In genomic region chr15:6238133-6238532, GRCm38 (mm10) we compare ENCODE assay signal across 8 mouse cellular contexts.
DNase-seq lines count a peak whose midpoint lies in the region; ATAC-seq and TF ChIP-seq lines count a peak whose summit lies in the region.

No protein-coding gene starts in this region.

- DNase-seq in ES-E14 (ENCODE audit: low read depth, low spot score), result peak; percentile 72
- peak; percentile 29 for DNase-seq in c-Kit-positive CD71-positive TER-119-negative erythroid progenitor cells, embryonic 14.5 days (ENCODE audit: low read depth)
- peak; percentile 89 for DNase-seq in hindbrain, embryonic 14.5 days (ENCODE audit: low spot score)
- peak; percentile 75 to 76 for DNase-seq in layer of hippocampus, postnatal 36 days
- peak; percentile 82 to 89 for DNase-seq in right cerebral cortex, postnatal 10 days (ENCODE audit: low spot score in 2 of 2)
- peak; percentile 86 for DNase-seq in urinary bladder, postnatal 14 days (ENCODE audit: low spot score)

- no peaks in the 10 kb centered on the region for H3K9me3 ChIP-seq in ES-E14 (ENCODE audit: control insufficient read depth, insufficient read depth, low read depth, low read length)
- no peaks in the 10 kb centered on the region for H3K9me3 ChIP-seq in forebrain, embryonic 16.5 days (ENCODE audit: control insufficient read depth, low read length)
- H3K9me3 ChIP-seq in hindbrain, embryonic 14.5 days (ENCODE audit: control insufficient read depth, low read length), result no peaks in the 10 kb centered on the region

- in situ Hi-C loops in ES-E14 (cut with MboI; ENCODE audit: low sequenced_read_pairs in 2 of 2, unreplicated experiment in 2 of 2), result no loop called here

- no peaks in the 10 kb centered on the region for H3K36me3 ChIP-seq in ES-E14 (ENCODE audit: control insufficient read depth, insufficient read depth, low read length, poor library complexity, severe bottlenecking)
- no peaks in the 10 kb centered on the region for H3K36me3 ChIP-seq in forebrain, embryonic 16.5 days (ENCODE audit: control insufficient read depth, insufficient read depth)
- H3K36me3 ChIP-seq in hindbrain, embryonic 14.5 days (replicated peaks; ENCODE audit: control insufficient read depth, insufficient read depth), result no peaks in the 10 kb centered on the region

- H3K27me3 ChIP-seq in forebrain, embryonic 16.5 days (replicated peaks; ENCODE audit: control insufficient read depth, insufficient read depth, low read length), result no peaks in the 10 kb centered on the region
- no peaks in the 10 kb centered on the region for H3K27me3 ChIP-seq in hindbrain, embryonic 14.5 days (ENCODE audit: control insufficient read depth, insufficient read depth, low read length)

- WGBS in forebrain, embryonic 16.5 days, result 5% methylated on average over 6 of the region's 6 CpGs
- WGBS in hindbrain, embryonic 14.5 days, result 9% methylated on average over 6 of the region's 6 CpGs

- no peak overlapping the region for H3K4me3 ChIP-seq in ES-E14 (ENCODE audit: insufficient read depth in 1 of 2, low read depth in 1 of 2, low read length in 2 of 2, poor library complexity in 1 of 2, severe bottlenecking in 1 of 2)
- no peak overlapping the region for H3K4me3 ChIP-seq in forebrain, embryonic 16.5 days (replicated peaks; ENCODE audit: low read length)
- H3K4me3 ChIP-seq in hindbrain, embryonic 14.5 days (replicated peaks; ENCODE audit: low read length), result no peak overlapping the region

- peak; percentile 78 for ATAC-seq in forebrain, embryonic 16.5 days
- peak; percentile 84 for ATAC-seq in hindbrain, embryonic 14.5 days (ENCODE audit: low FRiP score)
- peak; percentile 89 for ATAC-seq in megakaryocyte progenitor cell, adult 5-6 weeks (replicated peaks; ENCODE audit: poor library complexity)

- H3K9ac ChIP-seq in ES-E14 (ENCODE audit: insufficient read depth, low read depth, low read length, poor library complexity, severe bottlenecking), result no peak overlapping the region
- no peak overlapping the region for H3K9ac ChIP-seq in forebrain, embryonic 16.5 days (replicated peaks; ENCODE audit: low read depth, low read length)
- no peak overlapping the region for H3K9ac ChIP-seq in hindbrain, embryonic 14.5 days

- H3K27ac ChIP-seq in ES-E14 (ENCODE audit: insufficient read depth, low read depth, low read length, poor library complexity, severe bottlenecking), result no peak overlapping the region
- no peak overlapping the region for H3K27ac ChIP-seq in forebrain, embryonic 16.5 days (ENCODE audit: low read length)
- no peak overlapping the region for H3K27ac ChIP-seq in hindbrain, embryonic 14.5 days

- H3K4me1 ChIP-seq in ES-E14 (ENCODE audit: control insufficient read depth in 2 of 2, insufficient read depth in 2 of 2, low read length in 2 of 2, poor library complexity in 1 of 2), result no peaks in the 10 kb centered on the region
- no peaks in the 10 kb centered on the region for H3K4me1 ChIP-seq in forebrain, embryonic 16.5 days (replicated peaks; ENCODE audit: control insufficient read depth, insufficient read depth, low read length)
- H3K4me1 ChIP-seq in hindbrain, embryonic 14.5 days (replicated peaks; ENCODE audit: control insufficient read depth, insufficient read depth, low read length), result no peaks in the 10 kb centered on the region

- no peak overlapping the region for H3K4me2 ChIP-seq in forebrain, embryonic 16.5 days (ENCODE audit: low read length)
- H3K4me2 ChIP-seq in hindbrain, embryonic 14.5 days (replicated peaks), result no peak overlapping the region

TF ChIP-seq in ES-E14, 5 proteins besides CTCF, POLR2A, EP300 and RAD21:
- no peak for TF ChIP-seq CHD2 (IDR thresholded peaks at IDR 0.05; ENCODE audit: low read depth, low read length)
- no peak for TF ChIP-seq HCFC1 (IDR thresholded peaks at IDR 0.05; ENCODE audit: borderline replicate concordance, insufficient read depth, low read length)
- TF ChIP-seq ZC3H11A (IDR thresholded peaks at IDR 0.05; ENCODE audit: borderline replicate concordance, low read depth, low read length), result peak; percentile 78; the same call in 1 of the 2 replicates

Comparison
In these comparisons a context has a peak if more than half of its experiments do, and no peak if none do; other contexts are left out.
1. DNase-seq: peak in every context shown above with its lines; median percentile 89 in hindbrain, embryonic 14.5 days; 86 in urinary bladder, postnatal 14 days; 86 in right cerebral cortex, postnatal 10 days; 76 in layer of hippocampus, postnatal 36 days; 72 in ES-E14; 29 in c-Kit-positive CD71-positive TER-119-negative erythroid progenitor cells, embryonic 14.5 days.